Mouse (Mus musculus): Measurements from ENCODE around the gene Podnl1. TPM values are rescaled to one million over a fixed set of nuclear protein-coding genes. Genes with fewer than 3 reads are reported as not detected.

Gene Podnl1
- not detected for total RNA-seq (2021)
- long read RNA-seq, experiment 1 = 0 reads
- long read RNA-seq, experiment 2 = 0 reads

- H3K27ac ChIP-seq = no peak within 1 kb of the TSS
- DNase-seq (ENCODE audit: low spot score in 2 of 2) = no peak
- TF ChIP-seq CTCF (conservative IDR thresholded peaks at IDR 0.05) = no peak
- H3K4me3 ChIP-seq = no peak within 1 kb of the TSS
Observed at GRCm38 (mm10) chr8:84125656-84126055, at the start of gene Podnl1. Gene Podnl1 (plus strand): TSS chr8:84125989.

GRCm38 (mm10) chr8:84076412-84076811 lies 49.4 kb upstream of the Podnl1 start:
- Histone ChIP-seq H3K27ac (no peak overlapping the region), H3K4me3 (no peak overlapping the region)
- TF ChIP-seq CTCF (conservative IDR thresholded peaks at IDR 0.05) = 0 out of 2 replicates have a peak, but pooled peaks have one; percentile 11
- DNase-seq (ENCODE audit: low spot score in 2 of 2) = no peak

- no peak overlapping the region for H3K27ac ChIP-seq
- H3K4me3 ChIP-seq = no peak overlapping the region
- DNase-seq (ENCODE audit: low spot score in 2 of 2) = no peak
- TF ChIP-seq CTCF (conservative IDR thresholded peaks at IDR 0.05) = no peak
Observed at GRCm38 (mm10) chr8:84076849-84077248, 48.9 kb upstream of the Podnl1 start.

- TF ChIP-seq CTCF (conservative IDR thresholded peaks at IDR 0.05) = no peak
- Histone ChIP-seq H3K4me3 (no peak overlapping the region), H3K27ac (no peak overlapping the region)
- no peak for DNase-seq (ENCODE audit: low spot score in 2 of 2)
Observed at GRCm38 (mm10) chr8:84079206-84079605, 46.6 kb upstream of the Podnl1 start.

- Histone ChIP-seq H3K4me3 (no peak overlapping the region), H3K27ac (no peak overlapping the region)
- peak; percentile 39 for TF ChIP-seq CTCF (conservative IDR thresholded peaks at IDR 0.05)
- no peak for DNase-seq (ENCODE audit: low spot score in 2 of 2)
Observed at GRCm38 (mm10) chr8:84083829-84084241, 42.0 kb upstream of the Podnl1 start.

- no peak for DNase-seq (ENCODE audit: low spot score in 2 of 2)
- TF ChIP-seq CTCF (conservative IDR thresholded peaks at IDR 0.05) = no peak
- H3K4me3 ChIP-seq = no peak overlapping the region
- no peak overlapping the region for H3K27ac ChIP-seq
Observed at GRCm38 (mm10) chr8:84084341-84085115, 41.3 kb upstream of the Podnl1 start.

- Histone ChIP-seq H3K4me3 (no peak overlapping the region), H3K27ac (no peak overlapping the region)
- TF ChIP-seq CTCF (conservative IDR thresholded peaks at IDR 0.05) = no peak
- DNase-seq (ENCODE audit: low spot score in 2 of 2) = no peak
Observed at GRCm38 (mm10) chr8:84087156-84087555, 38.6 kb upstream of the Podnl1 start.

GRCm38 (mm10) chr8:84087821-84088220 lies 38.0 kb upstream of the Podnl1 start:
- DNase-seq (ENCODE audit: low spot score in 2 of 2) = no peak
- H3K27ac ChIP-seq = no peak overlapping the region

GRCm38 (mm10) chr8:84089277-84089676 lies 36.5 kb upstream of the Podnl1 start:
- no peak for TF ChIP-seq CTCF (conservative IDR thresholded peaks at IDR 0.05)

More at GRCm38 (mm10) chr8:84087821-84088220, 38.0 kb upstream of the Podnl1 start:
- no peak overlapping the region for H3K4me3 ChIP-seq
- TF ChIP-seq CTCF (conservative IDR thresholded peaks at IDR 0.05) = no peak

GRCm38 (mm10) chr8:84090585-84090984 lies 35.2 kb upstream of the Podnl1 start:
- no peak for TF ChIP-seq CTCF (conservative IDR thresholded peaks at IDR 0.05)
- Histone ChIP-seq H3K27ac (no peak overlapping the region), H3K4me3 (no peak overlapping the region)
- DNase-seq (ENCODE audit: low spot score in 2 of 2) = no peak

More at GRCm38 (mm10) chr8:84089277-84089676, 36.5 kb upstream of the Podnl1 start:
- no peak overlapping the region for H3K27ac ChIP-seq
- H3K4me3 ChIP-seq = no peak overlapping the region
- no peak for DNase-seq (ENCODE audit: low spot score in 2 of 2)

GRCm38 (mm10) chr8:84096061-84096460 lies 29.7 kb upstream of the Podnl1 start:
- DNase-seq (ENCODE audit: low spot score in 2 of 2) = no peak
- no peak for TF ChIP-seq CTCF (conservative IDR thresholded peaks at IDR 0.05)
- Histone ChIP-seq H3K27ac (no peak overlapping the region), H3K4me3 (no peak overlapping the region)

- no peak for DNase-seq (ENCODE audit: low spot score in 2 of 2)
- Histone ChIP-seq H3K27ac (no peak overlapping the region), H3K4me3 (no peak overlapping the region)
- TF ChIP-seq CTCF (conservative IDR thresholded peaks at IDR 0.05) = no peak
Observed at GRCm38 (mm10) chr8:84098376-84098775, 27.4 kb upstream of the Podnl1 start.

GRCm38 (mm10) chr8:84101476-84102270 lies 24.1 kb upstream of the Podnl1 start:
- DNase-seq (ENCODE audit: low spot score in 2 of 2) = no peak
- no peak for TF ChIP-seq CTCF (conservative IDR thresholded peaks at IDR 0.05)
- Histone ChIP-seq H3K27ac (no peak overlapping the region), H3K4me3 (no peak overlapping the region)
